Mouse (Mus musculus) CH12.LX (cell line): ENCODE measurements around the gene Zc2hc1b.

Experiments used
- CTCF ChIP-seq, 2 experiments: IDR thresholded peaks in 1 of 2; conservative IDR thresholded peaks in 1 of 2; 2 replicates each; pipeline ENCODE4 v1.5.1; 2011 to 2012; ENCODE audit warnings: low read depth in 2 of 2, low read length in 2 of 2, improper control_type of control experiment in 1 of 2, inconsistent platforms in 1 of 2, mild to moderate bottlenecking in 1 of 2, moderate library complexity in 1 of 2
- ELF1 ChIP-seq: IDR thresholded peaks from 2 replicates; pipeline ENCODE4 v1.6.1; 2014; ENCODE audit warnings: low read depth, mild to moderate bottlenecking, inconsistent platforms, low read length, improper control_type of control experiment
- EP300 ChIP-seq: IDR thresholded peaks from 2 replicates; pipeline ENCODE4 v1.6.1; 2011; ENCODE audit warnings: low read length, improper control_type of control experiment
- JUND ChIP-seq: conservative IDR thresholded peaks from 2 replicates; pipeline ENCODE4 v1.6.1; 2011; ENCODE audit warnings: low read depth, low read length, improper control_type of control experiment
- MAFK ChIP-seq: IDR thresholded peaks from 2 replicates; pipeline ENCODE4 v1.6.1; 2011; ENCODE audit warnings: low read length, improper control_type of control experiment; ENCODE audit not compliant: insufficient replicate concordance
- POLR2A ChIP-seq: IDR thresholded peaks from 2 replicates; pipeline ENCODE4 v1.6.1; 2011; ENCODE audit warnings: low read depth, mild to moderate bottlenecking, improper control_type of control experiment, low read length
- POLR2AphosphoS2 ChIP-seq: IDR thresholded peaks from 2 replicates; pipeline ENCODE4 v1.6.1; 2011; ENCODE audit warnings: low read depth, low read length, improper control_type of control experiment
- SIN3A ChIP-seq: IDR thresholded peaks from 2 replicates; pipeline ENCODE4 v1.6.1; 2012; ENCODE audit warnings: low read length, improper control_type of control experiment, inconsistent platforms
- SMC3 ChIP-seq: IDR thresholded peaks from 2 replicates; pipeline ENCODE4 v1.6.1; 2011; ENCODE audit warnings: low read depth, low read length, improper control_type of control experiment
- USF1 ChIP-seq: IDR thresholded peaks from 2 replicates; pipeline ENCODE4 v1.6.1; 2014; ENCODE audit warnings: low read depth, mild to moderate bottlenecking, inconsistent platforms, low read length, improper control_type of control experiment

DNA sequence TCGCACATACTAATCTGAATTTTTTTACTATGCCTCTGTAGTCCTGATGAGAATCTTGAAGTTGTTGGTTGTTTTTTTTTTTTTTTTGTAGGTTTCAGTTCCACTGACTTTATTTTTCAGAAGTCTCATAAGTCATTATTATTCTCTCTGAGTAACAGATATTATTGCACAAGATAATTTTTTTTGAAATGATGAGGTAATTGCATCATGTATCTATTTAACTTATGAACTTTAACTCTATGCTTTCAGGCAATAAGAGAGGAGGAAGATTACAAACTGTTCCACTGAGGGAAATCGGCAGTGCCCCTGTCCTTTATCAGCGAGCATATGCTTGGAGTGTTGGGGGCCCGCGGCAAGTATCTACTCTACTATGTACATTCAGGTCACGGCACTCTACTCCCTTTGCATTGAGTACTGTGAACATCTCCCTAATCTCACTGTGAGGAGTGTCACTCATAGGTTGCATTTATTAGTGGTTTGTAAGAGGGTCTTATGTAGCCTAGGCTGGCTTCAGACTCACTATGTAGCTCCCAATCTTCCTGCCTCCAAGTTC is 24.0 kb upstream of the Zc2hc1b start:
- no peak for TF ChIP-seq POLR2A
- TF ChIP-seq MAFK, result no peak
- TF ChIP-seq JUND, result no peak
- TF ChIP-seq ELF1, result no peak
- no peak for TF ChIP-seq SMC3
- no peak for TF ChIP-seq SIN3A
- no peak for TF ChIP-seq EP300
- TF ChIP-seq CTCF (conservative IDR thresholded peaks at IDR 0.05 in 1 of 2, IDR thresholded peaks at IDR 0.05 in 1 of 2; ENCODE audit: low read depth in 2 of 2, low read length in 2 of 2), result no peak
- TF ChIP-seq USF1, result no peak
- no peak for TF ChIP-seq POLR2AphosphoS2
